Mouse (Mus musculus) bone marrow macrophage, adult 2 months (primary cell): Measurements from ENCODE around the gene Atp1a2.

Experiments
- CTCF ChIP-seq: IDR thresholded peaks from 2 replicates; pipeline ENCODE4 v1.5.1; 2012; ENCODE audit warnings: low read depth, mild to moderate bottlenecking, low read length, moderate library complexity
- POLR2A ChIP-seq: IDR thresholded peaks from 2 replicates; pipeline ENCODE4 v1.6.1; 2012; ENCODE audit warnings: mild to moderate bottlenecking, low read depth, low read length, borderline replicate concordance

DNA sequence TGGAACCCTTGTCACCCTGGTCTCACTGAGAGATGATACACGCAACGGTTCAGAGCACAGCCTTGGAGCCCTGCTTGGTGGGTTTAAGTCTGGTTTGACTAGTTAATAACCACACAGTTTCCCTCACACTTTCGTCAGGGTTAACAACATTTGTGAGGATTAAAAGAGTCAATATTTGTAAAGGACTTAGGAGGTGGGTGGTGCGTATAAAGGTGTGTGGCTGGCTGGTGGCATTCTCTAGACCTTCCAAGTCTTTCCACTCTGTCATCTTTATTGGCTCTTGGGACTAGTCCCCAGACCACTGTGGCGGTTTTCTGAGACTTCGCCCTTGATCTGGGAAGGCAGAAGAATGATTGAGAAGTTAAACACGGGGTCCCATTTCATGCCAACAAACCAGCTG lies 47.0 kb upstream of the Atp1a2 start:
- TF ChIP-seq CTCF (no peak), POLR2A (no peak)
